Comparison of ENCODE assay signal across 8 mouse cellular contexts in the genomic region with DNA sequence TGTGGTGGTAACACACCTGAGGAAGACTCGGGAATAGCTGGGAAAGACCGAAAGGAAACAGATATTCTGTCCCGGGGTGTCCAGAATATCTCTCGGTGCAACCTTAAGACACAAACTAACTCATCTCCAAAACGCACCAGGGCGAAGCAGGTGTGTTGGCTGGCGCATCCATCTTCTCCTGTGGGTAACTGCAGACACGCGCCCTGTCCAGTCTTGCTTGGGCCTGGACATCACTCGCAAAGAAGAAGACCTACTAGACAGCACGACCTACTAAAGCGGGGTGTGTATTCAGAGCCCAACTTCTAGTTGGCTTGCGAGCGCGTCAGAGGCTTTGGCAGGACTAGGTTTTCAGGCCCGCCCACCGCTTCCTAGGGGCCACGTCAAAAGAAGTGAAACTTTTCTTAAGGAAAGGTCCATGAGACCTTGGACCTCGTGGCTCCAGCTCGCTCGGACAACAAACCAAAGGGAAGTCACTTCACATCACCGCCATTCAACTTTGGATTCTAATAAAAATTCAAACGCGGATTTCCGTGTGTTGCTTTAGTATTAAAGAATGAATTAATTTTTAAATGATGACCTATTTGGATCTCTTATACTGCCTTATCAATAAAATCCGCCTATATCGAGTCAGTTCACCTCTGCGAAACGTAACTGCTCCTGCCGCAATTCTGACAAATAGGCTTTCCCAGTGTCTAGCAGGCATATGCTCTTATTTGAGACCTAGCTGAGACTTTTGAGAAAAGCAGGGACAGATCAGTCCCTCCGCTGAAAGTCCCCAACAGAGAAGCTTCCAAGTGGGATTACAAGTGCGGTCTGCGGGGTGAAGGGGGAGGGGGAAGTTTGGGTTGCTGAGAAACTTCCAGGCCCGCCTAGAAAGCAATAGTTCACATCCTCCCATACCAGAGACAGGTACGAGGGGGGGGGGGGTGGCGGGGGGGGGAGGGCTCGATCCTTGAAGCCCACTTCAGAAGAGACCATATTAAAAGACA. TPM values are rescaled to one million over a fixed set of nuclear protein-coding genes. Genes with fewer than 3 reads are reported as not detected.
A peak's percentile ranks its signal among the peaks of the same experiment; 100 is the strongest.
DNase-seq lines count a peak whose midpoint lies in the region; ATAC-seq and TF ChIP-seq lines count a peak whose summit lies in the region.

No protein-coding gene starts in this region.

- H3K27ac ChIP-seq in ES-E14 (ENCODE audit: insufficient read depth, low read depth, low read length, poor library complexity, severe bottlenecking): no peak overlapping the region
- no peak overlapping the region for H3K27ac ChIP-seq in liver, embryonic 16.5 days (ENCODE audit: low read length)

- H3K4me3 ChIP-seq in E14TG2a.4 (replicated peaks; ENCODE audit: low read length) (peak overlapping the region; percentile 59; the same call in 1 of the 2 replicates), ES-E14 (ENCODE audit: insufficient read depth in 1 of 2, low read depth in 1 of 2, low read length in 2 of 2, poor library complexity in 1 of 2, severe bottlenecking in 1 of 2) (peak overlapping the region; percentile 42 to 44; a peak in 3 of 4 replicates)
- H3K4me3 ChIP-seq in liver, embryonic 16.5 days (ENCODE audit: low read depth, low read length): no peak overlapping the region

- no peak overlapping the region for H3K9ac ChIP-seq in ES-E14 (ENCODE audit: insufficient read depth, low read depth, low read length, poor library complexity, severe bottlenecking)
- H3K9ac ChIP-seq in liver, embryonic 16.5 days (ENCODE audit: low read depth, low read length): no peak overlapping the region

- H3K36me3 ChIP-seq in E14TG2a.4 (ENCODE audit: insufficient read depth, low read length) (no peaks in the 10 kb centered on the region), ES-E14 (ENCODE audit: control insufficient read depth, insufficient read depth, low read length, poor library complexity, severe bottlenecking) (no peaks in the 10 kb centered on the region)
- H3K36me3 ChIP-seq in liver, embryonic 16.5 days (ENCODE audit: control insufficient read depth, insufficient read depth): no peaks in the 10 kb centered on the region

- WGBS in liver, embryonic 16.5 days (ENCODE audit: insufficient replicate concordance): 1% methylated on average over 35 of the region's 37 CpGs

- peak; percentile 51 for ATAC-seq in granulocyte monocyte progenitor cell, adult 5-6 weeks (replicated peaks; ENCODE audit: poor library complexity, severe bottlenecking)
- ATAC-seq in liver, embryonic 16.5 days (ENCODE audit: low read depth): no peak
- ATAC-seq in CD4-positive, CD25-positive, alpha-beta regulatory T cell, adult 4 months: no peak
- no peak for ATAC-seq in erythroblast, adult 5-6 weeks (replicated peaks; ENCODE audit: low FRiP score, poor library complexity, severe bottlenecking)

- H3K4me1 ChIP-seq in E14TG2a.4 (replicated peaks; ENCODE audit: low read depth, low read length): peaks cover 22% of the 10 kb centered on the region
- peaks cover 0 to 9% of the 10 kb centered on the region in 2 experiments; a peak in 1 of 4 replicates for H3K4me1 ChIP-seq in ES-E14 (ENCODE audit: control insufficient read depth in 2 of 2, insufficient read depth in 2 of 2, low read length in 2 of 2, poor library complexity in 1 of 2)
- H3K4me1 ChIP-seq in liver, embryonic 16.5 days (ENCODE audit: control insufficient read depth, low read depth, low read length): no peaks in the 10 kb centered on the region

- no peak for TF ChIP-seq CTCF in E14TG2a.4 (conservative IDR thresholded peaks at IDR 0.05; ENCODE audit: low read length)

- H3K27me3 ChIP-seq in E14TG2a.4 (ENCODE audit: insufficient read depth, low read length): peaks cover 77% of the 10 kb centered on the region
- H3K27me3 ChIP-seq in liver, embryonic 16.5 days (ENCODE audit: control insufficient read depth, insufficient read depth, low read depth, low read length): peaks cover 74% of the 10 kb centered on the region

- in situ Hi-C loops in ES-E14 (cut with MboI; ENCODE audit: low sequenced_read_pairs in 2 of 2, unreplicated experiment in 2 of 2): no loop called here

- no peaks in the 10 kb centered on the region for H3K9me3 ChIP-seq in E14TG2a.4 (ENCODE audit: low read length)
- no peaks in the 10 kb centered on the region for H3K9me3 ChIP-seq in ES-E14 (ENCODE audit: control insufficient read depth, insufficient read depth, low read depth, low read length)
- no peaks in the 10 kb centered on the region for H3K9me3 ChIP-seq in liver, embryonic 16.5 days (replicated peaks; ENCODE audit: control insufficient read depth, low read length)

- DNase-seq in ES-E14 (ENCODE audit: low read depth, low spot score): no peak
- no peak for DNase-seq in urinary bladder, postnatal 36 days (ENCODE audit: low spot score in 2 of 2)
- no peak for DNase-seq in spleen, postnatal 4 days (ENCODE audit: low spot score in 2 of 2)

- peak overlapping the region; percentile 24; the same call in 1 of the 2 replicates for H3K4me2 ChIP-seq in liver, embryonic 16.5 days (ENCODE audit: low read depth, low read length)

TF ChIP-seq in ES-E14, 5 proteins besides CTCF, POLR2A, EP300 and RAD21:
- TF ChIP-seq HCFC1 (IDR thresholded peaks at IDR 0.05; ENCODE audit: borderline replicate concordance, insufficient read depth, low read length) (no peak), ZNF384 (IDR thresholded peaks at IDR 0.05; ENCODE audit: low read depth, low read length) (no peak), ZC3H11A (IDR thresholded peaks at IDR 0.05; ENCODE audit: borderline replicate concordance, low read depth, low read length) (no peak), MAFK (IDR thresholded peaks at IDR 0.05; ENCODE audit: insufficient read depth, low read depth, low read length) (no peak), CHD2 (IDR thresholded peaks at IDR 0.05; ENCODE audit: low read depth, low read length) (no peak)

RNA-seq across cellular contexts. Expression of a gene that starts 20.7 kb away (rescaled TPM):
- total RNA-seq in ES-E14 (2012; rRNA removed): 0.45 and 0.48 TPM in 2 replicates
- total RNA-seq in granulocyte monocyte progenitor cell, adult 5-6 weeks (2014; fragmentation: Nextera tagmentation): 4.5 and 4.9 TPM in 2 replicates
- 1.3 and 2.1 TPM in 2 replicates for total RNA-seq in granulocyte monocyte progenitor cell, adult 5-6 weeks (2017)
- 0.25 and 0.31 TPM in 2 replicates for polyA plus RNA-seq in liver, embryonic 16.5 days (2015; fragmentation: Nextera tagmentation; extraction: Ambion mirVana)
- 1 to 10 TPM; 2.5 to 3.5 TPM for polyA plus RNA-seq in CD4-positive, CD25-positive, alpha-beta regulatory T cell, adult 4 months (2017; shearing (Covaris generic))
- total RNA-seq in erythroblast, adult 5-6 weeks (2015; ENCODE audit: low replicate concordance): 1.7 and 2.5 TPM in 2 replicates
- total RNA-seq in erythroblast, adult 5-6 weeks (2017; ENCODE audit: low replicate concordance): 0.70 and 1.1 TPM in 2 replicates
